Mouse (Mus musculus) CH12.LX (cell line): ENCODE results near the gene Lgals4. TPM values are rescaled to one million over a fixed set of nuclear protein-coding genes. Genes with fewer than 3 reads are reported as not detected.
A peak's percentile ranks its signal among the peaks of the same experiment; 100 is the strongest.

Experiments used
- DNase-seq: peaks from one replicate; pipeline ENCODE4 v3.0.0-alpha.2; 2013; ENCODE audit errors: extremely low read depth
- H3K27ac ChIP-seq: 2 replicates; pipeline ENCODE4 v1.5.1; 2012; ENCODE audit warnings: low read depth, mild to moderate bottlenecking, control low read depth, moderate library complexity; ENCODE audit not compliant: insufficient read depth
- H3K27me3 ChIP-seq: replicated peaks from 2 replicates; pipeline ENCODE3; 2012; ENCODE audit warnings: inconsistent platforms
- H3K36me3 ChIP-seq, 2 experiments: replicated peaks in 1 of 2; 2 replicates each; pipeline versions ENCODE3 to v1.6.1; 2012; ENCODE audit warnings: inconsistent platforms in 1 of 2, low read length in 1 of 2, mild to moderate bottlenecking in 1 of 2, mixed read lengths in 1 of 2, moderate library complexity in 1 of 2; ENCODE audit not compliant: control insufficient read depth in 1 of 2, insufficient read depth in 1 of 2
- H3K4me1 ChIP-seq, 2 experiments: 2 replicates each; pipeline ENCODE4 v1.6.1; 2012; ENCODE audit warnings: inconsistent platforms in 1 of 2, moderate library complexity in 1 of 2; ENCODE audit not compliant: insufficient read depth in 2 of 2, control insufficient read depth in 1 of 2
- H3K4me2 ChIP-seq: 2 replicates; pipeline ENCODE4 v1.6.1; 2012; ENCODE audit warnings: low read depth, mild to moderate bottlenecking, control low read depth; ENCODE audit not compliant: poor library complexity, insufficient read depth, severe bottlenecking
- H3K4me3 ChIP-seq, 3 experiments: fragments of 150-350 bp in 1 of 3; sonication (generic) in 1 of 3; replicated peaks in 1 of 3; 2 replicates each; pipeline versions ENCODE3 to v1.5.1; 2011 to 2012; ENCODE audit warnings: low read depth in 2 of 3, low read length in 2 of 3, mild to moderate bottlenecking in 2 of 3, moderate library complexity in 2 of 3, control low read depth in 1 of 3, improper control_type of control experiment in 1 of 3, inconsistent platforms in 1 of 3, mixed read lengths in 1 of 3; ENCODE audit not compliant: poor library complexity in 1 of 3
- H3K79me2 ChIP-seq: replicated peaks from 2 replicates; pipeline ENCODE4 v1.6.1; 2012; ENCODE audit warnings: mild to moderate bottlenecking, moderate library complexity; ENCODE audit not compliant: control insufficient read depth, poor library complexity, insufficient read depth, severe bottlenecking; ENCODE audit errors: extremely low read depth
- H3K9ac ChIP-seq: 2 replicates; pipeline ENCODE4 v1.6.1; 2012; ENCODE audit warnings: low read depth, mild to moderate bottlenecking, control low read depth, moderate library complexity; ENCODE audit not compliant: insufficient read depth
- H3K9me3 ChIP-seq: replicated peaks from 2 replicates; pipeline ENCODE3; 2012; ENCODE audit warnings: low read length, inconsistent platforms, mixed read lengths
- BHLHE40 ChIP-seq: IDR thresholded peaks from 2 replicates; pipeline ENCODE4 v1.6.1; 2011; ENCODE audit warnings: mild to moderate bottlenecking, low read depth, low read length, improper control_type of control experiment
- CHD1 ChIP-seq: IDR thresholded peaks from 2 replicates; pipeline ENCODE4 v1.6.1; 2012; ENCODE audit warnings: low read depth, low read length, improper control_type of control experiment, inconsistent platforms
- CHD2 ChIP-seq: IDR thresholded peaks from 2 replicates; pipeline ENCODE4 v1.6.1; 2011; ENCODE audit warnings: low read length, improper control_type of control experiment
- CTCF ChIP-seq, 2 experiments: IDR thresholded peaks in 1 of 2; conservative IDR thresholded peaks in 1 of 2; 2 replicates each; pipeline ENCODE4 v1.5.1; 2011 to 2012; ENCODE audit warnings: low read depth in 2 of 2, low read length in 2 of 2, improper control_type of control experiment in 1 of 2, inconsistent platforms in 1 of 2, mild to moderate bottlenecking in 1 of 2, moderate library complexity in 1 of 2
- ELF1 ChIP-seq: IDR thresholded peaks from 2 replicates; pipeline ENCODE4 v1.6.1; 2014; ENCODE audit warnings: low read depth, mild to moderate bottlenecking, inconsistent platforms, low read length, improper control_type of control experiment
- EP300 ChIP-seq: IDR thresholded peaks from 2 replicates; pipeline ENCODE4 v1.6.1; 2011; ENCODE audit warnings: low read length, improper control_type of control experiment
- ETS1 ChIP-seq: conservative IDR thresholded peaks from 2 replicates; pipeline ENCODE4 v1.6.1; 2012; ENCODE audit warnings: low read depth, mild to moderate bottlenecking, inconsistent platforms, low read length, improper control_type of control experiment, moderate library complexity
- GABPA ChIP-seq: IDR thresholded peaks from 2 replicates; pipeline ENCODE4 v1.6.1; 2012; ENCODE audit warnings: low read depth, low read length, improper control_type of control experiment, inconsistent platforms; ENCODE audit not compliant: insufficient replicate concordance
- HCFC1 ChIP-seq: IDR thresholded peaks from 2 replicates; pipeline ENCODE4 v1.6.1; 2012; ENCODE audit warnings: low read depth, mild to moderate bottlenecking, inconsistent platforms, low read length, improper control_type of control experiment
- IRF4 ChIP-seq: IDR thresholded peaks from 2 replicates; pipeline ENCODE4 v1.6.1; 2014; ENCODE audit warnings: low read depth, mild to moderate bottlenecking, inconsistent platforms, low read length, improper control_type of control experiment
- JUN ChIP-seq: IDR thresholded peaks from 2 replicates; pipeline ENCODE4 v1.6.1; 2011; ENCODE audit warnings: low read depth, mild to moderate bottlenecking, low read length, improper control_type of control experiment, moderate library complexity; ENCODE audit not compliant: insufficient read depth
- JUND ChIP-seq: conservative IDR thresholded peaks from 2 replicates; pipeline ENCODE4 v1.6.1; 2011; ENCODE audit warnings: low read depth, low read length, improper control_type of control experiment
- KAT2A ChIP-seq: IDR thresholded peaks from 2 replicates; pipeline ENCODE4 v1.6.1; 2012; ENCODE audit warnings: low read length, improper control_type of control experiment, inconsistent platforms; ENCODE audit not compliant: insufficient replicate concordance
- MAFK ChIP-seq: IDR thresholded peaks from 2 replicates; pipeline ENCODE4 v1.6.1; 2011; ENCODE audit warnings: low read length, improper control_type of control experiment; ENCODE audit not compliant: insufficient replicate concordance
- MAX ChIP-seq: IDR thresholded peaks from 2 replicates; pipeline ENCODE4 v1.6.1; 2011; ENCODE audit warnings: low read length, improper control_type of control experiment
- MAZ ChIP-seq: IDR thresholded peaks from 2 replicates; pipeline ENCODE4 v1.6.1; 2012; ENCODE audit warnings: low read depth, mild to moderate bottlenecking, inconsistent platforms, low read length, improper control_type of control experiment, moderate library complexity
- MEF2A ChIP-seq: IDR thresholded peaks from 2 replicates; pipeline ENCODE4 v1.6.1; 2014; ENCODE audit warnings: low read depth, mild to moderate bottlenecking, inconsistent platforms, low read length, improper control_type of control experiment, borderline replicate concordance
- MXI1 ChIP-seq: IDR thresholded peaks from 2 replicates; pipeline ENCODE4 v1.6.1; 2011; ENCODE audit warnings: mild to moderate bottlenecking, low read depth, low read length, improper control_type of control experiment
- NRF1 ChIP-seq: IDR thresholded peaks from 2 replicates; pipeline ENCODE4 v1.6.1; 2014; ENCODE audit warnings: low read depth, mild to moderate bottlenecking, inconsistent platforms, low read length, improper control_type of control experiment, moderate library complexity
- POLR2A ChIP-seq: IDR thresholded peaks from 2 replicates; pipeline ENCODE4 v1.6.1; 2011; ENCODE audit warnings: low read depth, mild to moderate bottlenecking, improper control_type of control experiment, low read length
- POLR2AphosphoS2 ChIP-seq: IDR thresholded peaks from 2 replicates; pipeline ENCODE4 v1.6.1; 2011; ENCODE audit warnings: low read depth, low read length, improper control_type of control experiment
- RAD21 ChIP-seq: IDR thresholded peaks from 2 replicates; pipeline ENCODE4 v1.6.1; 2011; ENCODE audit warnings: low read depth, mild to moderate bottlenecking, low read length, improper control_type of control experiment, moderate library complexity
- RCOR1 ChIP-seq: conservative IDR thresholded peaks from 2 replicates; pipeline ENCODE4 v1.6.1; 2012; ENCODE audit warnings: low read depth, mild to moderate bottlenecking, inconsistent platforms, low read length, improper control_type of control experiment
- SIN3A ChIP-seq: IDR thresholded peaks from 2 replicates; pipeline ENCODE4 v1.6.1; 2012; ENCODE audit warnings: low read length, improper control_type of control experiment, inconsistent platforms
- SMC3 ChIP-seq: IDR thresholded peaks from 2 replicates; pipeline ENCODE4 v1.6.1; 2011; ENCODE audit warnings: low read depth, low read length, improper control_type of control experiment
- TBP ChIP-seq: conservative IDR thresholded peaks from 2 replicates; pipeline ENCODE4 v1.6.1; 2011; ENCODE audit warnings: low read depth, low read length, improper control_type of control experiment
- TCF12 ChIP-seq: IDR thresholded peaks from 2 replicates; pipeline ENCODE4 v1.6.1; 2014; ENCODE audit warnings: low read depth, mild to moderate bottlenecking, inconsistent platforms, low read length, improper control_type of control experiment
- UBTF ChIP-seq: IDR thresholded peaks from 2 replicates; pipeline ENCODE4 v1.6.1; 2012; ENCODE audit warnings: low read depth, mild to moderate bottlenecking, inconsistent platforms, low read length, improper control_type of control experiment, moderate library complexity
- USF1 ChIP-seq: IDR thresholded peaks from 2 replicates; pipeline ENCODE4 v1.6.1; 2014; ENCODE audit warnings: low read depth, mild to moderate bottlenecking, inconsistent platforms, low read length, improper control_type of control experiment
- USF2 ChIP-seq: conservative IDR thresholded peaks from 2 replicates; pipeline ENCODE4 v1.6.1; 2011; ENCODE audit warnings: low read depth, low read length, improper control_type of control experiment
- ZC3H11A ChIP-seq: IDR thresholded peaks from 2 replicates; pipeline ENCODE4 v1.6.1; 2012; ENCODE audit warnings: low read depth, mild to moderate bottlenecking, inconsistent platforms, low read length, improper control_type of control experiment
- ZKSCAN1 ChIP-seq: IDR thresholded peaks from 2 replicates; pipeline ENCODE4 v1.6.1; 2012; ENCODE audit warnings: low read depth, inconsistent platforms, low read length, improper control_type of control experiment, borderline replicate concordance
- ZMIZ1 ChIP-seq: IDR thresholded peaks from 2 replicates; pipeline ENCODE4 v1.6.1; 2012; ENCODE audit warnings: low read depth, mild to moderate bottlenecking, inconsistent platforms, low read length, improper control_type of control experiment
- ZNF384 ChIP-seq: IDR thresholded peaks from 2 replicates; pipeline ENCODE4 v1.6.1; 2012; ENCODE audit warnings: low read depth, low read length, improper control_type of control experiment, inconsistent platforms
- dilution Hi-C: fragments of 300-500 bp; cut with MboI; formaldehyde crosslinking; loops from 2 replicates; pipeline ENCODE4 v1.14.3; 2020; ENCODE audit warnings: low sequenced_read_pairs; ENCODE audit not compliant: extremely low pct_unique_long_range_greater_than_20kb, extremely low pct_ligation_motif_present
- in situ Hi-C: fragments of 300-500 bp; cut with MboI; formaldehyde crosslinking; loops from 3 replicates; pipeline ENCODE4 v1.14.3; 2019; ENCODE audit warnings: low sequenced_read_pairs, low pct_ligation_motif_present, low pct_unique_long_range_greater_than_20kb, mixed read lengths
- polyA plus RNA-seq: library from polyadenylated mRNA; unstranded; fragments of >175 nt; gene quantifications from 2 replicates; pipeline ENCODE4 v1.2.1, GENCODE M21; 2012; ENCODE audit warnings: low read depth; ENCODE audit not compliant: insufficient read length
- total RNA-seq, 2 experiments: library from RNA; depleted of rRNA; stranded (reverse); fragments of 300-350 nt in 1 of 2; fragments of >200 nt in 1 of 2; gene quantifications; 2 replicates each; pipeline ENCODE4 v1.2.3; 2012 to 2014

Lgals4 gene
- total and polyA plus RNA-seq, 3 experiments: 2.6 to 7.0 (median 6.5) TPM

GRCm38 (mm10) chr7:28808221-28808941, 25.3 kb upstream of the Lgals4 start, which contains the start of gene Hnrnpl (continued):
- TF ChIP-seq IRF4: peak; percentile 73
- TF ChIP-seq MAX: peak; percentile 61; the same call in 1 of the 2 replicates
- TF ChIP-seq JUND: peak; percentile 4; the same call in 1 of the 2 replicates
- no peak for TF ChIP-seq MAFK
- peak; percentile 54 for TF ChIP-seq SIN3A
- TF ChIP-seq POLR2A: peak; percentile 68
- TF ChIP-seq MXI1: peak; percentile 15; the same call in 1 of the 2 replicates

DNA sequence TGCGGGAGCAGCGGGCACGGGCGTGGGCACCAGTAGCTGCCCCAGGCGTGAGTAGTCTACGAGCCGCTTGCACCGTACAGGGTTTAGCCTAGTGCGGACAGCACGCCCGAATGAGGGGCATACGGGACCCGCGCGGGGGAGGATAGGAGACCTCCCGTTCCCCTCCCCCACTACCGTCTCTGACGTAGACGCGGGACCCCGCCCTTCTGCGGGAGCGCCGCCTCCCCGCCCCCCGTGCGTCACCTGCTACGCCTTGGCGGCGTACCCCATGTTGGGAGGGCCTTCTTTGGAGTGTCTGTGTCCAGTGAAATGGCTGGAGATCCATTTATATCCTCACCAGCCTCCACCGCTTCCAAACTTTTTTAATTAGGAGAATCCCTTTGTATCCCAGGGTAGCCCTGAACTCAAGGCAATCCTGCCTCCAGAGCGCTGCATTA, 24.7 kb upstream of the Lgals4 start:
- DNase-seq: peak; percentile 86
- Histone ChIP-seq H3K27me3 (no peaks in the 10 kb centered on the region), H3K4me1 (peaks cover 3 to 31% of the 10 kb centered on the region in 2 experiments; a peak in 3 of 4 replicates), H3K27ac (peak overlapping the region; percentile 89), H3K4me3 (peak overlapping the region; percentile 63 to 90 (median 74)), H3K9me3 (no peaks in the 10 kb centered on the region), H3K36me3 (peaks cover 20 to 22% of the 10 kb centered on the region in 2 experiments), H3K79me2 (peaks cover 27% of the 10 kb centered on the region), H3K4me2 (peak overlapping the region; percentile 70), H3K9ac (peak overlapping the region; percentile 96)
- in situ Hi-C loops (no loop called here), dilution Hi-C loops (no loop called here)
- TF ChIP-seq ZNF384 (peak; percentile 24; the same call in 1 of the 2 replicates), POLR2AphosphoS2 (no peak; the same call in 1 of the 2 replicates), RCOR1 (peak; percentile 88), NRF1 (no peak), TCF12 (no peak; the same call in 1 of the 2 replicates), IRF4 (peak; percentile 57), CHD1 (no peak), POLR2A (peak; percentile 78), RAD21 (no peak; the same call in 1 of the 2 replicates), CTCF (conservative IDR thresholded peaks at IDR 0.05 in 1 of 2, IDR thresholded peaks at IDR 0.05 in 1 of 2; ENCODE audit: low read depth in 2 of 2, low read length in 2 of 2) (0 out of 4 replicates have a peak, but pooled peaks of 1 of the 2 experiments have one; percentile 0), MAX (no peak), HCFC1 (peak; percentile 57; the same call in 1 of the 2 replicates), USF2 (no peak), SMC3 (no peak; the same call in 1 of the 2 replicates), USF1 (peak; percentile 4; the same call in 1 of the 2 replicates), KAT2A (no peak), ETS1 (no peak; the same call in 1 of the 2 replicates), EP300 (no peak), ZMIZ1 (peak; percentile 73), GABPA (no peak), JUN (no peak), MEF2A (0 out of 2 replicates have a peak, but pooled peaks have one; percentile 9), BHLHE40 (no peak), UBTF (0 out of 2 replicates have a peak, but pooled peaks have one; percentile 60), ZKSCAN1 (no peak), SIN3A (peak; percentile 31; the same call in 1 of the 2 replicates), CHD2 (peak; percentile 94), JUND (no peak), MAZ (peak; percentile 91), TBP (peak; percentile 66; the same call in 1 of the 2 replicates), ZC3H11A (no peak), ELF1 (0 out of 2 replicates have a peak, but pooled peaks have one; percentile 34), MXI1 (no peak)
